Mouse (Mus musculus) embryonic facial prominence, embryonic 11.5 days (tissue): Measurements from ENCODE around the gene Ssna1. TPM values are rescaled to one million over a fixed set of nuclear protein-coding genes. Genes with fewer than 3 reads are reported as not detected.
"Not testable (repeated sequence)": the region's sequence is repeated elsewhere in the genome, so short reads cannot be mapped to it uniquely, and the experiment has no call there.

ENCODE experiments used
- ATAC-seq: fragments of 200-750 bp; cut with Nextera tagmentation; replicated peaks from 2 replicates; pipeline ENCODE4 v1.8.0; 2017; ENCODE audit warnings: low read depth; ENCODE audit not compliant: insufficient number of reproducible peaks, low FRiP score, low TSS enrichment
- DNase-seq: peaks from one replicate; pipeline ENCODE4 v3.0.0-alpha.2; 2015; ENCODE audit warnings: low spot score
- H3K27ac ChIP-seq: fragments of 300-500 bp; sonication (generic); replicated peaks from 2 replicates; pipeline ENCODE4 v1.5.1; 2014; ENCODE audit warnings: mild to moderate bottlenecking, low read depth, low read length, control low read depth
- H3K27me3 ChIP-seq: fragments of 300-500 bp; sonication (generic); 2 replicates; pipeline ENCODE4 v1.6.1; 2014; ENCODE audit warnings: mild to moderate bottlenecking, low read length, moderate library complexity, mixed read lengths; ENCODE audit not compliant: control insufficient read depth, insufficient read depth
- H3K36me3 ChIP-seq: fragments of 300-500 bp; sonication (generic); replicated peaks from 2 replicates; pipeline ENCODE4 v1.6.1; 2014; ENCODE audit warnings: low read depth, mild to moderate bottlenecking, low read length, moderate library complexity, mixed read lengths; ENCODE audit not compliant: control insufficient read depth, insufficient read depth
- H3K4me1 ChIP-seq: fragments of 300-500 bp; sonication (generic); 2 replicates; pipeline ENCODE4 v1.6.1; 2014; ENCODE audit warnings: low read length, mixed read lengths; ENCODE audit not compliant: control insufficient read depth, insufficient read depth
- H3K4me2 ChIP-seq: fragments of 300-500 bp; sonication (generic); 2 replicates; pipeline ENCODE4 v1.6.1; 2014; ENCODE audit warnings: low read depth, mild to moderate bottlenecking, control low read depth, low read length, moderate library complexity
- H3K4me3 ChIP-seq: fragments of 300-500 bp; sonication (generic); 2 replicates; pipeline ENCODE4 v1.5.1; 2014; ENCODE audit warnings: low read depth, low read length, control low read depth
- H3K9ac ChIP-seq: fragments of 300-500 bp; sonication (generic); replicated peaks from 2 replicates; pipeline ENCODE4 v1.6.1; 2014; ENCODE audit warnings: mild to moderate bottlenecking, control low read depth, low read length
- H3K9me3 ChIP-seq: fragments of 300-500 bp; sonication (generic); replicated peaks from 2 replicates; pipeline ENCODE4 v1.6.1; 2016; ENCODE audit warnings: mild to moderate bottlenecking, low read length, inconsistent platforms, mixed read lengths; ENCODE audit not compliant: control insufficient read depth
- WGBS: fragments of 180-500 bp; shearing (Covaris S2); extraction: QIAGEN DNeasy Blood & Tissue Kit; methylation state at CpG from one replicate; pipeline ENCODE4 v1.1.7; 2014; 5-methylcytosine and 5-hydroxymethylcytosine counted together
- polyA plus RNA-seq: library from polyadenylated mRNA; unstranded; fragments of >200 nt; fragmentation: Nextera tagmentation; extraction: Ambion mirVana; gene quantifications from 2 replicates; pipeline ENCODE4 v1.2.1, GENCODE M21; 2014

Gene Ssna1
- polyA plus RNA-seq, 1 experiment from 2014 or later, result 254 TPM

DNA sequence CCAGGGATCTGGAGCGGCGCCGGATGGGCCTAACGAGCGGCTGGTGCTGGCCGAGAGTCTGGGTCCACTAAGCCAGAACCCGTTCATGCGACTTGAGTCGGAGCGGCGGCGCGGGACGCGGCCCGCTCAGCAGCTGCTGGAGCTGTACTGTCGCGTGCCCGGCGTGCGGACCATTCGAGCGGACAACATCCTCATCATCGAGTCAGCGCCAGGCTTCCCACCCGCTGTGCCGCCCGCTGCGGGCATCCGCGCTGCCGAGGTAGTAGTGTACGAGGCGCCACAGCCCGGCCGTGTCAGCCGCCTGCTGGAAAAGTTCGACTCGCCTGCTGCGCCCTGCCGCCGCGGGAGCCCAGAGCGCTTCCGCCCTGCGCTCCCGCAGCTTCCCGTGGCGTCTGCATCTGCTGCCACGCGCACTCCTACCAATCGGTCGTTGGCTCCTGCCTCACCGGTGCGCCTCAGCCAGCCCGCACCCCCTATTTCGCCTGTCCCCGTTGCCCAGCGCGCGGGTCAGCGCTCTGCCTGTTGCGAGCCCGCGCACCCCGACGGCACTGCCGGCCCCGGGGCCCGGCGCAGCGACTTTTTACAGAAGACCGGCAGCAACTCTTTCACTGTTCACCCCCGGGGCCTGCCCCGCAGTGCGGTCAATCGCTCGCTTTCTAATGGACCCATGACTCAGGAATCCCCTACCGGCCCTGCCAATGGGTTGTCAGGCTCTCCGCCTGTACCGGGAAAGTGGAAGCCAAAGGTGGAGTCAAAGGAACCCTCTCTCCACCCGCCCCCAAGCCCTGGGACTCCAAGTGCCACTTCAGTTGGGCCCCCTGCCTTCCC is 9.2 kb downstream of the Ssna1 start:
- Histone ChIP-seq H3K4me2 (peak overlapping the region; percentile 93), H3K9me3 (no peaks in the 10 kb centered on the region), H3K4me1 (peaks cover 9% of the 10 kb centered on the region), H3K36me3 (no peaks in the 10 kb centered on the region), H3K4me3 (peak overlapping the region; percentile 66), H3K9ac (peak overlapping the region; percentile 66), H3K27me3 (peaks cover 12% of the 10 kb centered on the region), H3K27ac (no peak overlapping the region)
- under 1% methylated on average over 76 of the region's 82 CpGs for WGBS
- ATAC-seq, result peak; percentile 3; the same call in 1 of the 2 replicates
- DNase-seq, result peak; percentile 35

- Histone ChIP-seq H3K4me1 (peaks cover 9% of the 10 kb centered on the region), H3K4me3 (peak within 1 kb of the TSS; percentile 66), H3K36me3 (no peaks in the 10 kb centered on the region), H3K9ac (peak within 1 kb of the TSS; percentile 66), H3K27ac (no peak within 1 kb of the TSS), H3K27me3 (peaks cover 12% of the 10 kb centered on the region), H3K4me2 (peak within 1 kb of the TSS; percentile 93), H3K9me3 (no peaks in the 10 kb centered on the region)
- ATAC-seq, result peak; percentile 99
- DNase-seq, result peak; percentile 97
- 0% methylated on average over 39 of the region's 39 CpGs for WGBS
These were observed 9.9 kb downstream of the Ssna1 start, which contains the start of gene Tprn for GRCm38 (mm10) chr2:25262291-25262767. Gene Tprn, plus strand, starts transcription at chr2:25262618.

GRCm38 (mm10) chr2:25261870-25262269 is 10.4 kb downstream of the Ssna1 start:
- WGBS, result 48% methylated on average over 12 of the region's 12 CpGs
- DNase-seq (no peak), ATAC-seq (no peak)
- Histone ChIP-seq H3K36me3 (no peaks in the 10 kb centered on the region), H3K27ac (no peak overlapping the region), H3K4me3 (peak overlapping the region; percentile 66), H3K4me2 (peak overlapping the region; percentile 93), H3K9ac (peak overlapping the region; percentile 29), H3K4me1 (peaks cover 9% of the 10 kb centered on the region), H3K27me3 (peaks cover 12% of the 10 kb centered on the region), H3K9me3 (no peaks in the 10 kb centered on the region)

DNA sequence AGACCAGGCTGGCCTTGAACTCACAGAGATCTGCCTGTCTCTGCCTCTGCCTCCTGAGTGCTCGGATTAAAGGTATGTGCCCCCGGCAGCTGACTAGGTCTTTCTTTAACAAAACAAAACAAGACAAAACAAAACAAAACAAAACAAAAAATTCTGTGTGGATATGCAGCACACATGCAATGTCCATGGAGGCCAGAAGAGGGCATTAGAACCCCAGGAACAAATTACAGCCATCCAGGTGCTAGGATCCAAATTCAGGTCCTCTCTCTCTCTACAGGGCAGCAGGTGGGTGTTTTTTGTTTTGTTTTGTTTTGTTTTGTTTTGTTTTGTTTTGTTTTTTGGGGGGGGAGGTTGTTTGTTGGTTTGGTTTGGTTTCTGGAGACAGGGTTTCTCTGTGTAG is 13.4 kb downstream of the Ssna1 start:
- Histone ChIP-seq H3K9me3 (no peaks in the 10 kb centered on the region), H3K27ac (no peak overlapping the region), H3K4me3 (no peak overlapping the region), H3K36me3 (no peaks in the 10 kb centered on the region), H3K4me2 (no peak overlapping the region), H3K4me1 (peaks cover 7% of the 10 kb centered on the region), H3K9ac (no peak overlapping the region), H3K27me3 (peaks cover 4% of the 10 kb centered on the region)
- DNase-seq (no peak), ATAC-seq (no peak)
- 60% methylated on average over 2 of the region's 2 CpGs for WGBS

- not testable (repeated sequence) for H3K27me3 ChIP-seq, ATAC-seq, H3K4me2 ChIP-seq, DNase-seq, H3K9ac ChIP-seq, H3K36me3 ChIP-seq, H3K9me3 ChIP-seq, H3K4me3 ChIP-seq, H3K27ac ChIP-seq, H3K4me1 ChIP-seq
- WGBS, result 92% methylated on average over 5 of the region's 5 CpGs
These were observed 15.0 kb downstream of the Ssna1 start for GRCm38 (mm10) chr2:25257250-25257649.

DNA sequence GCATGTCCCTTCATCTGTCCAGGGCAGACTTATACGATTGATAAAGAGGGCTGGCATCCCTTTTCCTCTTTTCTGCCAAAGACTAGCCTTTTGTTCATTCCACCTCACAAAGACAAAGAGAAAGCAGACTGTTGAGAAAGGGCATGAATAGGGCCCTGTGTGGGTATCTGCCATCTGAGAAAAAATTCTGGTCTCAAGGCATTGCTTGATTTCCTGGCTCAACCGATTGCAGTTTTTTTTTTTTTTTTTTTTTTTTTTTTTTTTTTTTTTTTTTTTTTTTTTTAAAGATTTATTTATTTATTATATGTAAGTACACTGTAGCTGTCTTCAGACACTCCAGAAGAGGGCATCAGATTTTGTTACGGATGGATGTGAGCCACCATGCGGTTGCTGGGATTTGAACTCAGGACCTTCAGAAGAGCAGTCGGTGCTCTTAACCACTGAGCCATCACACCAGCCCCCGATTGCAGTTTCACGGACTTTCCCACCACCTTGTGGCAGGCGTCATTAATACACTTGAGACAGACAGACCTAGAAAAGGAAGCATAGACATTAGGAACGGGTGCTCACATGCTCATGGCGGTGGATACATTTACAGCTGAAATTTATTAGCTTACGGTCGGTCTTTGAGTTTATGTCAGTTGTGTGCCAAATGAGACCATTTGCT is 15.7 kb downstream of the Ssna1 start:
- H3K9ac ChIP-seq, result peak overlapping the region; percentile 89
- ATAC-seq, H3K27ac ChIP-seq, H3K9me3 ChIP-seq, H3K27me3 ChIP-seq, DNase-seq, H3K36me3 ChIP-seq, H3K4me1 ChIP-seq: not testable (repeated sequence)
- 66% methylated on average over 11 of the region's 12 CpGs for WGBS
- H3K4me2 ChIP-seq, result peak overlapping the region; percentile 90
- peak overlapping the region; percentile 97; the same call in 1 of the 2 replicates for H3K4me3 ChIP-seq

GRCm38 (mm10) chr2:25255284-25255779 is 16.9 kb downstream of the Ssna1 start, which contains the start of gene Tmem203:
Gene Tmem203, plus strand, starts transcription at chr2:25255439.
- H3K4me1 ChIP-seq, result no peaks in the 10 kb centered on the region; the same call in 1 of the 2 replicates
- peak within 1 kb of the TSS; percentile 97 for H3K4me3 ChIP-seq
- peak within 1 kb of the TSS; percentile 89 for H3K9ac ChIP-seq
- peak within 1 kb of the TSS; percentile 90 for H3K4me2 ChIP-seq
- peak; percentile 87 for ATAC-seq
- WGBS, result under 1% methylated on average over 39 of the region's 39 CpGs
- H3K27me3 ChIP-seq, result no peaks in the 10 kb centered on the region
- H3K27ac ChIP-seq, result peak within 1 kb of the TSS; percentile 56; the same call in 1 of the 2 replicates
- no peaks in the 10 kb centered on the region for H3K9me3 ChIP-seq
- peak; percentile 96 for DNase-seq
- H3K36me3 ChIP-seq, result no peaks in the 10 kb centered on the region
